Mouse (Mus musculus): ENCODE measurements at regions not wholly inside any gene's neighbourhood (a gene's known extent, or its start where the extent isn't known, plus 50 kb on each side); places are given as distances from the start of the nearest gene placed in this dataset.
"Not testable (repeated sequence)": the region's sequence is repeated elsewhere in the genome, so short reads cannot be mapped to it uniquely, and the experiment has no call there.

GRCm38 (mm10) chr14:90062855-90063254 lies 1591.7 kb upstream of the Pcdh20 start:
- intact Hi-C loops (cut with DNase I) = no loop called here
- DNase-seq = no peak

GRCm38 (mm10) chr14:90049806-90050205 lies 1578.6 kb upstream of the Pcdh20 start:
- intact Hi-C loops (cut with DNase I) = no loop called here
- DNase-seq = peak; percentile 74 to 76

GRCm38 (mm10) chr14:90048820-90049219 lies 1577.6 kb upstream of the Pcdh20 start:
- DNase-seq = not testable (repeated sequence)

More at GRCm38 (mm10) chr14:90048820-90049219, 1577.6 kb upstream of the Pcdh20 start:
- intact Hi-C loops (cut with DNase I) = not testable (repeated sequence)

All from heart, postnatal 10 days (tissue).